Mouse (Mus musculus): Measurements from ENCODE around the gene A430033K04Rik. TPM values are rescaled to one million over a fixed set of nuclear protein-coding genes. Genes with fewer than 3 reads are reported as not detected.

The A430033K04Rik gene
- polyA plus RNA-seq (2017; shearing (Covaris generic)): 1 to 10 TPM; 7.2 to 7.6 TPM

GRCm38 (mm10) chr5:138622645-138623477 lies at the start of gene A430033K04Rik:
Gene A430033K04Rik, plus strand, starts transcription at chr5:138622859.

GRCm38 (mm10) chr5:138619211-138620128 lies 3.2 kb upstream of the A430033K04Rik start, which contains the start of gene Zfp68:
Gene Zfp68, minus strand, starts transcription at chr5:138619761.

Other genes with a start within 250 kb of the A430033K04Rik start
- 10 to 100 TPM; 13.4 to 24.2 TPM for gene Zfp157, start 181.4 kb upstream of the A430033K04Rik start, polyA plus RNA-seq (2017; shearing (Covaris generic))
- gene 1700123K08Rik, start 58.1 kb upstream of the A430033K04Rik start, polyA plus RNA-seq (2017; shearing (Covaris generic)): not detected
- 10 to 100 TPM; 53.2 to 72.5 TPM for gene Zfp68, start 3.1 kb upstream of the A430033K04Rik start, polyA plus RNA-seq (2017; shearing (Covaris generic))
- 1 to 10 TPM in 1 of 2 experiments, under 1 TPM in 1; 0.20 to 1.6 TPM for gene Fam20c, start 131.7 kb downstream of the A430033K04Rik start, polyA plus RNA-seq (2017; shearing (Covaris generic))
- gene Gm5294, start 197.2 kb downstream of the A430033K04Rik start, polyA plus RNA-seq (2017; shearing (Covaris generic)): not detected